Mouse (Mus musculus) C2C12 (cell line): ENCODE measurements around the gene Klk10. TPM values are rescaled to one million over a fixed set of nuclear protein-coding genes. Genes with fewer than 3 reads are reported as not detected.

ENCODE experiments used
- H3K27me3 ChIP-seq: one replicate; pipeline ENCODE4 v1.6.1; 2011; ENCODE audit not compliant: control insufficient read depth, insufficient read depth, insufficient read length
- H3K36me3 ChIP-seq: one replicate; pipeline ENCODE4 v1.6.1; 2011; ENCODE audit not compliant: control insufficient read depth, insufficient read depth
- H3K4me3 ChIP-seq: one replicate; pipeline ENCODE4 v1.5.1; 2011; ENCODE audit warnings: mild to moderate bottlenecking, control low read depth; ENCODE audit not compliant: poor library complexity, insufficient read depth, severe bottlenecking
- H3K79me2 ChIP-seq: one replicate; pipeline ENCODE4 v1.6.1; 2011; ENCODE audit not compliant: control insufficient read depth, insufficient read depth
- H3K79me3 ChIP-seq: one replicate; pipeline ENCODE4 v1.6.1; 2011; ENCODE audit warnings: low read depth, control low read depth
- H3ac ChIP-seq: one replicate; pipeline ENCODE3; 2011; ENCODE audit warnings: low read depth; ENCODE audit not compliant: control insufficient read depth, insufficient read length
- CEBPB ChIP-seq: IDR thresholded peaks from one replicate; pipeline ENCODE4 v1.6.1; 2011; ENCODE audit warnings: low read depth, mild to moderate bottlenecking, control low read depth, moderate library complexity
- CTCF ChIP-seq: IDR thresholded peaks from one replicate; pipeline ENCODE4 v1.5.1; 2011; ENCODE audit not compliant: control insufficient read depth, insufficient read depth, insufficient read length
- FOSL1 ChIP-seq: IDR thresholded peaks from one replicate; pipeline ENCODE4 v1.8.0; 2011; ENCODE audit warnings: mild to moderate bottlenecking, low read length; ENCODE audit not compliant: poor library complexity, insufficient read depth, severe bottlenecking
- MAX ChIP-seq: IDR thresholded peaks from one replicate; pipeline ENCODE4 v1.6.1; 2011; ENCODE audit warnings: mild to moderate bottlenecking, control low read depth
- MYOD1 ChIP-seq: IDR thresholded peaks from one replicate; pipeline ENCODE4 v1.6.1; 2011; ENCODE audit warnings: low read depth; ENCODE audit not compliant: control insufficient read depth, insufficient read length
- MYOG ChIP-seq: IDR thresholded peaks from one replicate; pipeline ENCODE4 v1.6.1; 2011; ENCODE audit not compliant: control insufficient read depth, insufficient read length; ENCODE audit errors: extremely low read depth
- USF1 ChIP-seq: IDR thresholded peaks from one replicate; pipeline ENCODE4 v1.6.1; 2011; ENCODE audit warnings: low read depth, mild to moderate bottlenecking, control low read depth, moderate library complexity
- long read RNA-seq, 2 experiments: library from polyadenylated mRNA; unstranded; transcript quantifications; one replicate each; pipeline ENCODE4 v2.0.0; 2019 to 2020
- polyA plus RNA-seq: library from polyadenylated mRNA; unstranded; fragments of >200 nt; fragmentation: generic; extraction: Trizol; gene quantifications from one replicate; pipeline ENCODE4 v1.2.1, GENCODE M21; 2012; ENCODE audit warnings: missing spikeins

The Klk10 gene
- polyA plus RNA-seq = 2.1 TPM
- long read RNA-seq, experiment 1, partial matches to known transcripts = 0 of 2 reads
- long read RNA-seq, experiment 1, other reads (novel, unspliced or antisense) = 0 of 2 reads
- long read RNA-seq, experiment 2, transcript Klk10-201 (6 exons, 1,373 nt) = major isoform, 20 of 22 reads
- long read RNA-seq, experiment 2, partial matches to known transcripts = 2 of 22 reads
- long read RNA-seq, experiment 2, other reads (novel, unspliced or antisense) = 0 of 22 reads

- H3K4me3 ChIP-seq = no peak within 1 kb of the TSS
- H3K79me2 ChIP-seq = no peaks in the 10 kb centered on the region
- no peaks in the 10 kb centered on the region for H3K27me3 ChIP-seq
- H3K36me3 ChIP-seq = no peaks in the 10 kb centered on the region
- H3K79me3 ChIP-seq = no peaks in the 10 kb centered on the region
- TF ChIP-seq CTCF (no peak), MYOG (no peak), USF1 (no peak), FOSL1 (no peak), MYOD1 (no peak), CEBPB (no peak), MAX (no peak)
- no peak within 1 kb of the TSS for H3ac ChIP-seq
Observed at GRCm38 (mm10) chr7:43780746-43781145, at the start of gene Klk10. TSS of gene Klk10 (plus strand) at chr7:43781035.

- Histone ChIP-seq H3K79me3 (no peaks in the 10 kb centered on the region), H3ac (no peak overlapping the region), H3K36me3 (no peaks in the 10 kb centered on the region), H3K27me3 (no peaks in the 10 kb centered on the region), H3K79me2 (no peaks in the 10 kb centered on the region), H3K4me3 (no peak overlapping the region)
- TF ChIP-seq MAX (no peak), MYOG (no peak), MYOD1 (no peak), USF1 (no peak), FOSL1 (no peak), CEBPB (no peak), CTCF (no peak)
Observed at GRCm38 (mm10) chr7:43747788-43748187, 33.0 kb upstream of the Klk10 start.

GRCm38 (mm10) chr7:43752806-43753205, 28.0 kb upstream of the Klk10 start:
- H3K79me2 ChIP-seq = no peaks in the 10 kb centered on the region
- H3K36me3 ChIP-seq = no peaks in the 10 kb centered on the region
- no peak for TF ChIP-seq FOSL1
- TF ChIP-seq CTCF = no peak
- no peak for TF ChIP-seq MYOD1
- TF ChIP-seq MYOG = no peak
- no peak for TF ChIP-seq MAX
- TF ChIP-seq USF1 = no peak
- TF ChIP-seq CEBPB = no peak
- H3K79me3 ChIP-seq = no peaks in the 10 kb centered on the region
- no peak overlapping the region for H3K4me3 ChIP-seq
- no peaks in the 10 kb centered on the region for H3K27me3 ChIP-seq
- no peak overlapping the region for H3ac ChIP-seq

GRCm38 (mm10) chr7:43766484-43766883, 14.4 kb upstream of the Klk10 start:
- Histone ChIP-seq H3K27me3 (no peaks in the 10 kb centered on the region), H3K79me2 (no peaks in the 10 kb centered on the region), H3K79me3 (no peaks in the 10 kb centered on the region), H3K4me3 (no peak overlapping the region), H3K36me3 (no peaks in the 10 kb centered on the region), H3ac (no peak overlapping the region)
- TF ChIP-seq USF1 (no peak), CEBPB (no peak)

GRCm38 (mm10) chr7:43768597-43768996, 12.2 kb upstream of the Klk10 start, which contains the start of gene Klk12:
TSS of gene Klk12 (plus strand) at chr7:43768897.
- TF ChIP-seq MAX = no peak
- TF ChIP-seq CEBPB = no peak
- no peak for TF ChIP-seq MYOD1
- TF ChIP-seq FOSL1 = no peak
- TF ChIP-seq MYOG = no peak
- TF ChIP-seq USF1 = no peak
- H3ac ChIP-seq = no peak within 1 kb of the TSS
- H3K36me3 ChIP-seq = no peaks in the 10 kb centered on the region
- H3K79me3 ChIP-seq = no peaks in the 10 kb centered on the region
- H3K4me3 ChIP-seq = no peak within 1 kb of the TSS
- H3K27me3 ChIP-seq = no peaks in the 10 kb centered on the region
- no peaks in the 10 kb centered on the region for H3K79me2 ChIP-seq

GRCm38 (mm10) chr7:43769636-43770035, 11.2 kb upstream of the Klk10 start:
- no peak for TF ChIP-seq MYOD1
- no peak for TF ChIP-seq CTCF
- TF ChIP-seq FOSL1 = no peak
- TF ChIP-seq USF1 = no peak
- no peak for TF ChIP-seq CEBPB
- TF ChIP-seq MAX = no peak
- TF ChIP-seq MYOG = no peak

More at GRCm38 (mm10) chr7:43769636-43770035, 11.2 kb upstream of the Klk10 start:
- H3ac ChIP-seq = no peak overlapping the region
- H3K79me2 ChIP-seq = no peaks in the 10 kb centered on the region
- no peak overlapping the region for H3K4me3 ChIP-seq
- no peaks in the 10 kb centered on the region for H3K27me3 ChIP-seq
- H3K36me3 ChIP-seq = no peaks in the 10 kb centered on the region
- no peaks in the 10 kb centered on the region for H3K79me3 ChIP-seq
